Mouse (Mus musculus) E14TG2a.4 (cell line): Measurements from ENCODE around the gene Tmem184b.

Experiments used
- H3K27me3 ChIP-seq: 2 replicates; pipeline ENCODE4 v1.6.1; 2014; ENCODE audit warnings: low read length, control low read depth; ENCODE audit not compliant: insufficient read depth
- H3K36me3 ChIP-seq: 2 replicates; pipeline ENCODE4 v1.6.1; 2014; ENCODE audit warnings: low read length, control low read depth; ENCODE audit not compliant: insufficient read depth
- H3K4me1 ChIP-seq: replicated peaks from 2 replicates; pipeline ENCODE4 v1.6.1; 2014; ENCODE audit warnings: low read depth, low read length, control low read depth
- H3K4me3 ChIP-seq: replicated peaks from 2 replicates; pipeline ENCODE4 v1.5.1; 2014; ENCODE audit warnings: mild to moderate bottlenecking, low read length
- H3K9me3 ChIP-seq: 2 replicates; pipeline ENCODE4 v1.6.1; 2014; ENCODE audit warnings: low read length, control low read depth
- CTCF ChIP-seq: conservative IDR thresholded peaks from 2 replicates; pipeline ENCODE4 v1.5.1; 2014; ENCODE audit warnings: low read length
- NANOG ChIP-seq: IDR thresholded peaks from 2 replicates; pipeline ENCODE4 v1.6.1; 2014; ENCODE audit warnings: borderline replicate concordance, low read length, mixed read lengths
- POU5F1 ChIP-seq: IDR thresholded peaks from 2 replicates; pipeline ENCODE4 v1.6.1; 2014; ENCODE audit warnings: low read length, borderline replicate concordance

Gene Tmem184b

DNA sequence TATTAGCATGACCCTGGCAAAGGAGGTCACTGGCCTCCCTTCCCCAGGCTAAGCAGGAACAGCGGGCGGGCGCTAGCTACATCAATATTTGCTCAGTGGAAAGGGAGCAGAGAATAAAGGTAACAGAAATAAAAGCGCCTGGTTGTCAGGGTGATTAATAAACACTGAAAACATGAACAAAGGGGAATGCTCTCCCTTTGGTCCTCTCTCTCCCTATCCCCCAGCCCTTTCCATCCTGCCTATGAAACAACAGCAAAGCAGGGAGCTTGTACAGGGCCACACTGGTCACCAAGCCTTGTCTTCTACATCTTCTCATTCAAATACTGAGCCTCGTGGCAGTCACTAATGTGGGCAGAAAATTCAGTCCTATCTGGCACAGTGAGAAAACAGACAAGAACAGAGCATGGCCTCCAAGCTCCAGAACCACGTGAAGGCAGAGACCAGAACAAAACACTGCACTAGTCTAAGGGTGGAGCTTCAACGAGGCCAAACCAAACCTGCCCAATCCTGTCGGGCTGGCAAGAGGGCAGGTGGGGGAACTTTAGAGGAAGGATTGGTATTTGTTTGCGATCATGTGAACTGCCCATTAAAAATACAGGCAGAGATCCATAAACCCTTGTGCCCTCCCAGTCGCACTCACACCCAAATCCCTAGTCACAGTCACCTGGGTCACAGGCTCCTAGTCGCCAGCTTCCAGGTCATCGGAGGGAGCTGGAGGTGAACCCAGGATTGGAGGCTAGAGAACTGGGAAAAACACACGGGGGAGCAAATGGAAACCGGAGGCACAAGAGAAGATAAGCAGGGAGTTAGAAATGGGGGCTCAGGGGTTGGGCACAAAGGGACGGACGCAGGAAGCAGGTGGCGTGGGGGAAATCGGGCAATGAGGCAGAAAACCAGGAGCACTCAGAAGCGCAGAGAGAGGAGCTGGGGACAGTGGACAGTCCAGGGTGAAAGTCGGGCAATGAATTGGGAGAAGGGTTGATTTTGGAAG is 76.1 kb downstream of the Tmem184b start:
- Histone ChIP-seq H3K4me1 (peaks cover 83% of the 10 kb centered on the region), H3K4me3 (peak overlapping the region; percentile 88), H3K9me3 (no peaks in the 10 kb centered on the region), H3K27me3 (no peaks in the 10 kb centered on the region), H3K36me3 (peaks cover 29% of the 10 kb centered on the region)
- TF ChIP-seq POU5F1 = no peak
- no peak for TF ChIP-seq NANOG
- no peak for TF ChIP-seq CTCF

DNA sequence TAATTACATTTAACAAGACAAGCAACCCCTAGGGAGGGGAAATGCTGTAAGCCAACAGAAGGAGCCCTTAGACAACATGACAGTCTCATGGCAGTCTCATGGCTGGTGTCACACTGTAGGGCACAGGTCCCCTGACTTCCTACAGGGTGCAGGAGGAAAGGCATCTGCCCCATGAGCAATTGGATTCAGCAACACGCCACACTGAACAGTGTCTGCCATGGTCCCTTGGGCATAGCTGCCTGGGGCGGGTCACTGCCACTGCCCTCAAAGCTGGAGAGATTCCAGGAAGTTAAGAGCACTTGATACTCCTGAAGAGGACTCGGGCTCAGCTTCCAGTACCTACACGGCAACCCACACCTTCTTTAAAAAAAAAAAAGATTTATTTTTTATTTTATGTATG is 77.1 kb downstream of the Tmem184b start:
- Histone ChIP-seq H3K4me3 (peak overlapping the region; percentile 88), H3K9me3 (no peaks in the 10 kb centered on the region), H3K4me1 (peaks cover 77% of the 10 kb centered on the region), H3K27me3 (no peaks in the 10 kb centered on the region), H3K36me3 (peaks cover 34% of the 10 kb centered on the region)
- TF ChIP-seq POU5F1 (no peak), NANOG (no peak), CTCF (no peak)

DNA sequence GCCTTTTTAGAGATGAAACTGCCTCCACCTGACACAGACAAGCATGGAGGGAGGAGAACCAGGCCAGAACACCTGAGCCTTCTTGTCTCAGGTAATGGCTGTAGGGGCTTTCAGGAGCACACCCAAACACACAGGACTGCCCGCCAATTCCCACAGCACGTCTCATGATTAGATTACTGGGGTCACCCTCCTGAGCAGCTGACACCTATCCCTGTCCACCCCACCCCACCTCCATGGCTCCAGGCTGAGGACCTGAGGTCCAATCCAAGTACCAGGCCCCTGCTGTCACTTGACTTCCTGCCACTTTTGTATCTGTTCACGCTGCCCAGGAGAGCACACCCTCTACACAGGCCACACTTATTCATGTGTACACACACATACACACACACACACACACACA is 77.6 kb downstream of the Tmem184b start:
- Histone ChIP-seq H3K9me3 (no peaks in the 10 kb centered on the region), H3K36me3 (peaks cover 34% of the 10 kb centered on the region), H3K4me3 (peak overlapping the region; percentile 10; the same call in 1 of the 2 replicates), H3K4me1 (peaks cover 71% of the 10 kb centered on the region), H3K27me3 (no peaks in the 10 kb centered on the region)
- no peak for TF ChIP-seq POU5F1
- no peak for TF ChIP-seq CTCF
- TF ChIP-seq NANOG = no peak

DNA sequence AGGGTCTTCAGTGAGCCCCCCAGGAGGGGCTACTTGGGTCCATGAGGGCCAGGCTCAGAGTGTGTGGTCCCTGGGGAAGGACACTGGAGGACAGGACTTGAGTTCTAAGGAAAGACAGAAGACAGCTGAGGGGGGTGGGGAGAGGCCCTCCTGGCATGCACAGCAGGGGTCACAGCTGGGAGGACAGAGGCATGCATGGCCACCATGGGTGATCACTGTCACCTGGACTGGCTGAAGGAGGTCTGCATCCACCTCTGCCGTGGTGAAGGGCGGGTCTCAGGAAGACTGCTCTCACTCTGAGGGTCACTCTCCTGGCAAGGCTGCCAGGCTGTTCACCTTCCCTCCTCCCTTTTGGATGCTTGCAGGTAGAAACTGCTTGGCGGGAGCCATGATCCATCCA is 79.0 kb downstream of the Tmem184b start:
- Histone ChIP-seq H3K4me3 (0 out of 2 replicates have a peak overlapping the region, but pooled peaks have one; percentile 7), H3K9me3 (no peaks in the 10 kb centered on the region), H3K36me3 (peaks cover 45% of the 10 kb centered on the region), H3K4me1 (peaks cover 74% of the 10 kb centered on the region), H3K27me3 (no peaks in the 10 kb centered on the region)
- no peak for TF ChIP-seq POU5F1
- TF ChIP-seq CTCF = no peak
- no peak for TF ChIP-seq NANOG

DNA sequence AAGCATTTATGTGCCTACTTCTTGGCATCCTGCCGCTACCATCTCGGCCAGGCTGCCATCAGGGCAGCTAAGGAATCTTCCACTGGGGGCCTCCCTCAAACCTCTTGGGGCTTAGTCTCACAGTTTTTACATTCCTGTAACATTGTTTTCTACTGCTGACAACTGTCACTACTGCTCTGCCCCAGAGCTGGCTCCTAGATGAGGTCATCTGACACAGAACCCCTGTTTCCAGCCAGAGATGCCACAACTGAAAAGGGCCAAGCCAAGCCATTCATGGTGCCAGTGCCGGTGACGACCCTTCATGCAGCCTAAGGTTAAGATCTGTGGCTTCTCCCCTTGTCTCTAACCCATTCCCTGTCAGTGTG is 79.6 kb downstream of the Tmem184b start:
- Histone ChIP-seq H3K4me3 (no peak overlapping the region), H3K9me3 (no peaks in the 10 kb centered on the region), H3K4me1 (peaks cover 71% of the 10 kb centered on the region), H3K36me3 (peaks cover 51% of the 10 kb centered on the region), H3K27me3 (no peaks in the 10 kb centered on the region)
- no peak for TF ChIP-seq CTCF

DNA sequence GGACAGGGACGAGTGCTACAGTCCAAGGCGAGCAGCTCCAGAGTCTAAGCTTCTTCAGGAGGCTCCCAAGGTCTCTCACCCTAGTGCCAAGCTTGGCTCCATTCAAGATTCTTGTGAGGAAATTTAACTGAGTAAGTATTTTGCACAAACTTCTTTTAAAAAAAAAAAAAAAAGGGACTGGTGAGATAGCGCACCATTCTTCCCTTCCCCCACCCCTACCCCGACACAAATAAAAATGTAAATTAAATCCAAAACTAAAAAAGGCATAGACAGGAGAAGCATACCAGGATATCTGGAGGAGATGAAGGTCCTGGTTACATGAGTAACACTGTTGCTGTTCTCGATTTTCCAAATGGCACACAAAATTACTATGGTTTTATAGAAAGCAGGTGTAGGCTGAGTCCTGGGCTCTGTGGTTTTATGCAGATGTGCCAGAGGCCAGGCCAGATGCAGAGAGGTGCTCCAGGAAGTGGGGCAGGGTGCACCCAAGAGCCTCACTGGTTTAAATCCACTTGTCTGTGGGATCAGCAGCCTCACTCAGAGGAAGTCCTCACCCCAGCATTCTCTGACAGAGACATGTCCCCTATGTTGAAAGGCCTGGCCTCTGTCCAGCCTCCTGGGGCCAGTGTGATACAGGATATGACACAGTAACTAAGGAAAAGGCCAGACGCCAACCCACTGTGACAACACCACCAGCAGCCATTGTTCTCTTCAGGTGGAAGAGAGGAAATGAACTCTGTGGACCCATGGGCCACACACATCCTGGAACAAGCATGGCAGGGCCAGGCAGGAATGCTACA is 80.2 kb downstream of the Tmem184b start:
- Histone ChIP-seq H3K36me3 (peaks cover 56% of the 10 kb centered on the region), H3K9me3 (no peaks in the 10 kb centered on the region), H3K4me1 (peaks cover 67% of the 10 kb centered on the region), H3K4me3 (no peak overlapping the region), H3K27me3 (no peaks in the 10 kb centered on the region)
- TF ChIP-seq NANOG (no peak), CTCF (no peak), POU5F1 (no peak)

DNA sequence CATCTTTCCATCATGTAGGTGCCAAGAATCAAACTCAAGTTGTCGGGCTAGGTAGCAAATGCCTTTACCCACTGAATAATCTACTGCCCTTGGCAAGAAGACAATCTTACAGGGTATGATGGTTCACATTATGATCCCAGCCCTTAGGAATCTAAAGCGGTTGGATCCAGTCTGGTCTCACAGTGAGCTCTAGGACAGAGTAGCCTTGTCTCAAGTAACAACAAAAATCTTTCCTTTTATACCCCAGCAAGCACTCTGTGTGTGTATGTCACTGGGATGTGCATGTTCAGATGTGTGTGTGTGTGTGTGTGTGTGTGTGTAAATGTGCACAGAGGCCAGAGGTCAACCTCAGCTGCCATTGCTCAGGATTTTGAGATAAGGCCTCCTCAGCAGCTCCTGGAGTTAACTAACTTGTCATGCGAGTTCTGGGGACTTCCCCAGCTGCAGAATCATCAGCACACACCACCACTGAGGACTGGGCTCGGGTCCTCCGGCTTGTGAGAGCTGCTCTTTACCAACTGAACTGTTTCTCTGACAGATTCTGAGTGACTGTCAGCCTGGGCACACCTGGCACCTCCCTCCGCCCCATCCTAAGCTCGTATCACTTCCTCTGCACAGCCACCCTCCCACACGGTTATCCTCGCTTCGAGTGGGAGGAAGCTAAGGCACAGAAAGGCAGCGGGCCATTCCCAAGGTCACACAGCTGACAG is 80.9 kb downstream of the Tmem184b start:
- H3K27me3 ChIP-seq = no peaks in the 10 kb centered on the region
- peaks cover 6% of the 10 kb centered on the region for H3K9me3 ChIP-seq
- H3K36me3 ChIP-seq = peaks cover 64% of the 10 kb centered on the region
- peaks cover 66% of the 10 kb centered on the region for H3K4me1 ChIP-seq
- no peak overlapping the region for H3K4me3 ChIP-seq
- TF ChIP-seq NANOG = no peak
- TF ChIP-seq CTCF = no peak
- no peak for TF ChIP-seq POU5F1

DNA sequence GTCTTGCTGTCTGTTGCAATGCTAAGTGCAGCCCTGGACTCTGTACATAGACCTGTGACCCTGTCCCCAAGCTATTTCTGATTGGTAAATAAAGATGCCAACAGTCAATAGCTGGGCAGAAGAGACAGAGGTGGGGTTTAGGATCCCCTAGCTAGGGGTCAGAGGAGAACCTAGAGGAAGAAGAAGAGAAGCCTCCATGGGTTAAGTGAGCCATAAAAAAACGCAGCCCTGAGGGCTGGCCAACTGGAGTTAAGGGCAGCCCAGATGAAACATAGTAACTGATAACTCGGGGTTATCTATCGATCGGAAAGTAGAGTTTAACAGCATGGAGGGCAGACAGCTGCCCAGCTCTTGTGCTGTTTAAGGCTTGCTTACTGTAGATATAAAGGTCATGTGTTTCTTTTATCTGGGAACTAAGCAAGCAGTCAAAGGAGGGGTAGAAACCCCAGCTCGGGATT is 81.6 kb downstream of the Tmem184b start:
- Histone ChIP-seq H3K36me3 (peaks cover 69% of the 10 kb centered on the region), H3K9me3 (peaks cover 10% of the 10 kb centered on the region), H3K4me1 (peaks cover 59% of the 10 kb centered on the region), H3K4me3 (no peak overlapping the region), H3K27me3 (no peaks in the 10 kb centered on the region)
- TF ChIP-seq POU5F1 (no peak), NANOG (no peak), CTCF (no peak)
